Mouse (Mus musculus) stomach, embryonic 15.5 days (tissue): ENCODE results near the gene Col16a1. TPM values are rescaled to one million over a fixed set of nuclear protein-coding genes. Genes with fewer than 3 reads are reported as not detected.

Experiments
- ATAC-seq: fragments of 200-750 bp; cut with Nextera tagmentation; 2 replicates; pipeline ENCODE4 v1.8.0; 2017; ENCODE audit warnings: low read depth, moderate number of reproducible peaks, moderate TSS enrichment; ENCODE audit not compliant: insufficient read depth, low FRiP score
- H3K27ac ChIP-seq: fragments of 300-500 bp; sonication (generic); 2 replicates; pipeline ENCODE4 v1.5.1; 2015; ENCODE audit warnings: mild to moderate bottlenecking, inconsistent platforms
- H3K27me3 ChIP-seq: fragments of 300-500 bp; sonication (generic); replicated peaks from 2 replicates; pipeline ENCODE4 v1.6.1; 2015; ENCODE audit warnings: inconsistent platforms
- H3K36me3 ChIP-seq: fragments of 300-500 bp; sonication (generic); 2 replicates; pipeline ENCODE4 v1.6.1; 2015; ENCODE audit warnings: inconsistent platforms
- H3K4me1 ChIP-seq: fragments of 300-500 bp; sonication (generic); 2 replicates; pipeline ENCODE4 v1.6.1; 2015; ENCODE audit warnings: inconsistent platforms
- H3K4me2 ChIP-seq: fragments of 300-500 bp; sonication (generic); 2 replicates; pipeline ENCODE4 v1.6.1; 2015; ENCODE audit warnings: mild to moderate bottlenecking, inconsistent platforms
- H3K4me3 ChIP-seq: fragments of 300-500 bp; sonication (generic); replicated peaks from 2 replicates; pipeline ENCODE4 v1.5.1; 2015; ENCODE audit warnings: inconsistent platforms
- H3K9ac ChIP-seq: fragments of 300-500 bp; sonication (generic); 2 replicates; pipeline ENCODE4 v1.6.1; 2015; ENCODE audit warnings: inconsistent platforms
- H3K9me3 ChIP-seq: fragments of 300-500 bp; sonication (generic); 2 replicates; pipeline ENCODE4 v1.6.1; 2016; ENCODE audit warnings: inconsistent platforms
- WGBS: fragments of 180-500 bp; shearing (Covaris S2); methylation state at CpG from one replicate; pipeline ENCODE4 v1.1.7; 2015; 5-methylcytosine and 5-hydroxymethylcytosine counted together
- polyA plus RNA-seq: library from polyadenylated mRNA; unstranded; fragments of >200 nt; fragmentation: Nextera tagmentation; extraction: Ambion mirVana; gene quantifications from 2 replicates; pipeline ENCODE4 v1.2.1, GENCODE M21; 2015

Gene Col16a1
- polyA plus RNA-seq, 1 experiment from 2014 or later = 91.5 TPM

DNA sequence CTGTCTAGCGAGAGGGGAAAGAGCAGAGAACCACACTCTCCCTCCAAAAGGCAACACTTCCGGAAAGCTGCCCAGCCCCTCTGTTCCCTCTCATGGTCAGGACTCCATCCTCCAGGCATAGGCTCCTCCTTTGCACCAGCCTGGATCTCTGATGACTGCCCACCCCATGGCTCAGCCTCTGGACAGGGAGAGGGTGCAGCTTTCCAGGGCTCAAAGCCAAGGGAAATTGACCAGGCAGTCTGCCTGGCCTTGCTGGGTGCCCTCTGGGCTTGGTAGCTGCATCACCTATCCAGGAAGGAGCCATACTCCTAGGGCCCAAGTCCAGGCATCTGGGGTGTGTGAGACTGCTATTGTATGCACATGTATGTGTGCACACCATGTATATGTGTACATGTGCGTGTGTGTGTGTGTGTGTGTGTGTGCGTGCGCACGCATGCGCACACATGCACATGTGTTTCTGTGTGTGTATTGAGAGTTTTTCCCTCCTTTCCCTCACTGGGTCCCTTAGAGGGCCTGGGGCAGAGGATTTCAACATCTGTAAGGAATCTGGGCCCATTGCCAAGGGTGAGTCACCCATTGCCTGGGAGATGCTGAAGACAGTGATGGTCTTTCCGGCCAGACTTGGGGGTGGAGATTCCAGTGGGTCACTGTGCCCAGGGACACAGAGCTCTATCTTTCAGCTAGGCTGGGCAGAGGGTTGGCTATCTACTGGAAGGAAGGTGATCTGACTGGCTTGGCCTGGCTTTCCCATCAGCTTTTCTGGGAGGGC, 2.6 kb downstream of the Col16a1 start:
- Histone ChIP-seq H3K4me3 (0 out of 2 replicates have a peak overlapping the region, but pooled peaks have one; percentile 50), H3K27ac (peak overlapping the region; percentile 70), H3K4me1 (peaks cover 40% of the 10 kb centered on the region), H3K4me2 (peak overlapping the region; percentile 83), H3K36me3 (peaks cover 4% of the 10 kb centered on the region; the same call in 1 of the 2 replicates), H3K27me3 (no peaks in the 10 kb centered on the region), H3K9ac (no peak overlapping the region), H3K9me3 (no peaks in the 10 kb centered on the region)
- ATAC-seq = no peak
- WGBS = 56% methylated on average over 8 of the region's 8 CpGs

DNA sequence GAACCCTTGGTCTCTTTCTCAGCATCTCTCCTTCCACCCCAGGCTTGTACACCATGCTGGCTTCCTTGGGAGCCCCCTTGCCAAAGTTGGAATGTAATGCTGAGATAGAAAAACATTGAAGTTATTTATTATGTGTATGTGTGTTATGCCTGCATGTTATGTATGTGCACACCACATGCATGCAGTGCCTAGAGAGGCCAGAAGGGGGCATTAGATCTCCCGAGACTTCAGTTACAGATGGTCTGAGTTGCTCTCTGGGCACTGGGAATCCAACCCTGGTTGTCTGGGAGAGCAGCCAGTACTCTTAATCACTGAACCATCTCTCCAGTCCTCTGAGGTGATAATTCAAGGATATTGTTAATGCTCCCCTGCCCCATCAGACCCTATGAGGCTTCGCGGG, 4.6 kb downstream of the Col16a1 start:
- no peak overlapping the region for H3K4me2 ChIP-seq
- no peaks in the 10 kb centered on the region for H3K27me3 ChIP-seq
- no peak overlapping the region for H3K9ac ChIP-seq
- H3K36me3 ChIP-seq = peaks cover 4% of the 10 kb centered on the region; the same call in 1 of the 2 replicates
- no peak for ATAC-seq
- WGBS = 95% methylated on average over 3 of the region's 3 CpGs
- H3K27ac ChIP-seq = no peak overlapping the region
- H3K4me1 ChIP-seq = peaks cover 27% of the 10 kb centered on the region
- no peak overlapping the region for H3K4me3 ChIP-seq
- no peaks in the 10 kb centered on the region for H3K9me3 ChIP-seq

DNA sequence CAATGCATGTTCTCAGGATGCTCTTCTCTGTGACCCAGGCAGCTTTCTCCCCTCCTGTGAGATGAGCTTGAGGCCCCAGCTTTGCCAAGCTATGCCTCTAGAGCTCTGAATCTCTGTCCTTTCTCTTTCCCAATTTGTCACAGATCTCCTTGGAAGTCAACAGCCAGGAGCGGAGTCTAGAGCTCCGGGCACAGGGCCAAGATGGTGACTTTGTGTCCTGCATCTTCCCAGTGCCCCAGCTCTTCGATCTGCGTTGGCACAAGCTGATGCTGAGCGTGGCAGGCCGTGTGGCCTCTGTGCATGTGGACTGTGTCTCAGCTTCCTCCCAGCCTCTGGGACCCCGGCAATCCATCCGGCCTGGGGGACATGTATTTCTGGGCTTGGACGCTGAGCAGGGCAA, 5.5 kb downstream of the Col16a1 start:
- 88% methylated on average over 9 of the region's 9 CpGs for WGBS
- H3K4me2 ChIP-seq = no peak overlapping the region
- ATAC-seq = no peak
- no peak overlapping the region for H3K4me3 ChIP-seq
- no peaks in the 10 kb centered on the region for H3K27me3 ChIP-seq
- no peaks in the 10 kb centered on the region for H3K9me3 ChIP-seq
- peaks cover 4% of the 10 kb centered on the region; the same call in 1 of the 2 replicates for H3K36me3 ChIP-seq
- no peak overlapping the region for H3K27ac ChIP-seq
- peaks cover 19% of the 10 kb centered on the region for H3K4me1 ChIP-seq
- H3K9ac ChIP-seq = no peak overlapping the region

DNA sequence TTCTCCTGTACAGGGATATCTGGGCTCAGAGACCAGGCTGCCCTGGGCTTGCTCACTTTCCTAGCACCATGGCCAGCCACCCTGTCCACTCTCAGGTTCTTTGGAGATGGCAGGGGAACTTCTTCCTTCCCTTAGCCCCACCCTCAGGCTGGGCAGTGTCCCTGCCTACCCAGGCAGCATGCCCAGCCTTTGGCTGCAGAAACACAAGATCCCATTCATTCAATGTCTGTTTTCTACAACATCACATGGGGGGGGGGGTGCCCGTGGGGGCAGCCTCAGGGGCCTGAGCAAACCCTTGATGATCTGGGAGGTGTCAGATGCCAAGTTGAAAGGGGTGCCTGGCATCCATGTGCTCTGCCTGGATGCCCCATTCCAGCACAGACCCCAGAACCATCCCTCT, 7.1 kb downstream of the Col16a1 start:
- Histone ChIP-seq H3K9ac (no peak overlapping the region), H3K9me3 (no peaks in the 10 kb centered on the region), H3K27ac (no peak overlapping the region), H3K4me1 (peaks cover 8% of the 10 kb centered on the region), H3K4me3 (no peak overlapping the region), H3K27me3 (no peaks in the 10 kb centered on the region), H3K36me3 (peaks cover 4% of the 10 kb centered on the region; the same call in 1 of the 2 replicates), H3K4me2 (no peak overlapping the region)
- ATAC-seq = no peak
- 64% methylated on average over 1 of the region's 1 CpGs for WGBS

DNA sequence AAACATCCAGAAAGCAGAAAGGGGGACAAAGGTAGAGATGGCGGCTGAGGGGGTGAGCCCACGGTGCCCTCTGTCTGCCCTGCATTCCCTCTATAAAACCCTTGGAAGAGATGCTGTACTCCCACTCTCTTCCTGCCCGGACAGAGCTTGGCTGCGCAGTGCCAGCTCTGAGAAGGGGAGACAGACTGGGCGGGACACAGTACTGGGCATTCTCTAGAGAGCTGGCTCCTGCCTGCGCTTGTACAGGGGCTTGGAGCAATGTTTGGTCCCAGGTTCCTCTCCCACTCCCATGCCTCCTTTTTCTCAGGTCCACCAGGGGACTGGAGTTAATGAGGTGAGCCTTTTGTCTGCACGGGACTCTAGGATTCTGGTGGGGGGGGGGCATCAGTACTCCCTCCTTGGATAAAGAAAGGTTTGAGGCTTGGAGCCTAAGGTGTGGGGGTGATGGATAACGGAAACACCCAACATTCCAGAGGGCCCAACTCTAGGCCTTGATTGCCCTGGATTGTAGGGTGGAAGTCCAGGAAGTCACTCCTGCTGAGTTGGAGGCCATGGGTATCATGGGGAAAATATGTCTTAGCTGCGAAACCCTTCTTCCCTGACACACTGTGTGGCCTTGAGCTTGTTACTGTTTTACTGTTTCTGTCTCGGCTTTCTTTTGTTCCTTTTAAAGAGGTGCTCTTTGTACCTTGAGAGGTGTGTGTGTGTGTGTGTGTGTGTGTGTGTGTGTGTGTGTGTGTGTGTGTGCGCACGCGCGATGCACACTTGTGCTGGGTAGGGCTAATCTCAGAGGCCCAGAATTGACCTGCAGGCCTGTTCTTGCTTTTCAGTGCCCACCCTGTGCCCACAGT, 7.7 kb downstream of the Col16a1 start:
- Histone ChIP-seq H3K36me3 (peaks cover 4% of the 10 kb centered on the region; the same call in 1 of the 2 replicates), H3K27ac (no peak overlapping the region; the same call in 1 of the 2 replicates), H3K9me3 (no peaks in the 10 kb centered on the region), H3K9ac (no peak overlapping the region), H3K27me3 (no peaks in the 10 kb centered on the region), H3K4me1 (peaks cover 2% of the 10 kb centered on the region), H3K4me2 (no peak overlapping the region), H3K4me3 (no peak overlapping the region)
- WGBS = 73% methylated on average over 14 of the region's 14 CpGs
- no peak for ATAC-seq

DNA sequence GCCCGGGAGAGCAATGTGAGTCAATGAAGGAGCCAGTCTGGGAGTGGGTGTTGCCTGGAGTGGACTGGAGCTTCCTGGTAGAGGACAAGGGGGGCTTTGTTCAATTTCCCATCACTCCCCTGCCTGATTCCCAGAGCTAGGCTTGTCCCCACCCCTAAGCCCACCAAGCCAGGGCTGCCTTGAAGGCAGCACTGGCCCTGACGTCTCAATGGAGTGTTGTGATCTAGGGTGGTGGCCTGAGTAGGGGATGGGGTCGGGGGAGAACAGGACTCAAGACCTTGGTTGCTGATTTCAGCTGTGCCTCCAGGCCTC, 8.3 kb downstream of the Col16a1 start:
- 57% methylated on average over 3 of the region's 3 CpGs for WGBS
- Histone ChIP-seq H3K27ac (no peak overlapping the region; the same call in 1 of the 2 replicates), H3K9ac (no peak overlapping the region), H3K36me3 (peaks cover 8% of the 10 kb centered on the region; the same call in 1 of the 2 replicates), H3K4me2 (no peak overlapping the region), H3K4me1 (no peaks in the 10 kb centered on the region), H3K9me3 (no peaks in the 10 kb centered on the region), H3K4me3 (no peak overlapping the region), H3K27me3 (no peaks in the 10 kb centered on the region)
- ATAC-seq = no peak

DNA sequence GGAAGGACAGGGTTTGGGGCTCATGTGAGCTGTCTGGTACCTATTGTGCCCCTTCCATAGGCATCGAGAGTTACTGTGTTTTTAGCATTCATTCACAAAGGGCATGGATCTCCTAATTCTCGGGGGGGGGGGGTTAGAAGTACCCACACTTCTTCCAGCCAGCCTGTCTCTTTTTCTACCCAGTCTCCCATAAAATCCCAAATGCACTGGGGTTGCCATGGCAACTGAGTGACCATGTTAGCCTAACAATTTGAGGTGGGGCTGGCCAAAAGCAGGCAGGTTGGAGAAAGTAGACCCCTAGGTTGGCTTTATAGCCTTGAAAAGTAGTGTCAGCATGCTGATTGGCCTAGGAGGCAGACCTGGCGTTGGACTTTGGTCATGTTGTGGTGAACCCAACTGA, 8.8 kb downstream of the Col16a1 start:
- ATAC-seq = no peak

DNA sequence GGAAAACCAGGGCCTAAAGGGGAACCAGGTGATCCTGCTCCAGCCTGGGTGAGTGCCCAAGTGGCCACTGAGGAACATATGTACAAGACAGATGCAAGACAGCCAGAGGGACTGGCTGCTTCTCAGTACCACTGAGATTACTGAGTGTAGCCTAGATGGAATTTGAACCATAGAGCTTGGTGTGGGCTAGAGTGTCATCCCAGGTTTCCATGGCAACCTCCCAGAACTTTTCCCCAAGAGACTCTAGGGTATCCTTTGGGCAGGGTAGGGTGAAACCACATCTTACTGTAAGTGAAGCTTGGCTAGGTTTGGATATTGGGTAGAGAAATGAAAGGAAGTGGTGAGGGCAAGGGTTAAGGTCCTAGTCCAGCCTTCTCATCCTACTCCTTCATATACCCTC, 13.3 kb downstream of the Col16a1 start:
- ATAC-seq = no peak

More for the DNA sequence above, 8.8 kb downstream of the Col16a1 start:
- H3K27me3 ChIP-seq = no peaks in the 10 kb centered on the region
- H3K4me1 ChIP-seq = no peaks in the 10 kb centered on the region
- H3K27ac ChIP-seq = no peak overlapping the region
- no peaks in the 10 kb centered on the region for H3K9me3 ChIP-seq
- no peak overlapping the region for H3K4me2 ChIP-seq
- no peak overlapping the region for H3K9ac ChIP-seq
- peaks cover 8% of the 10 kb centered on the region; the same call in 1 of the 2 replicates for H3K36me3 ChIP-seq
- 66% methylated on average over 3 of the region's 3 CpGs for WGBS
- H3K4me3 ChIP-seq = no peak overlapping the region

DNA sequence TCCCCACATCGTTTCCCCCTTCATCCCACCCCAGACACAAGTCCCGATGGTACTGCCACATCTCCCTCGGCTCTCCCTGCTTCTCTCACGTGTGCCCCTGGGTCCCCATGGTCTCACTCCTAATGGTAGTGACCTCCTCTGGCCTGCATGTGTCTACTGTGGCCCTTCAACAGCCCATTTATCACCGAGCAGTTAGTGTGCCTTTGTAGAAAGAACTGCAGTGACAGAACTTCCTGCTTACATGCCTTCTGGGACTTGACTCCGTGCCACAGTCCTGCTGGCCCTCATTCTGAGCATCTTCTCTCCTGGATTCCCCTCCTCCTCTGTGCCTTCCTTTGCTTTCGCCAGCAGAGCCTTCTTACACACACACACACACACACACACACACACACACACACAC, 15.6 kb downstream of the Col16a1 start:
- no peaks in the 10 kb centered on the region for H3K27me3 ChIP-seq
- H3K4me2 ChIP-seq = no peak overlapping the region
- H3K36me3 ChIP-seq = 0 out of 2 replicates have a peak, but pooled peaks cover 4% of the 10 kb centered on the region
- ATAC-seq = no peak
- no peaks in the 10 kb centered on the region for H3K9me3 ChIP-seq
- H3K4me3 ChIP-seq = no peak overlapping the region
- WGBS = 55% methylated on average over 7 of the region's 7 CpGs
- no peak overlapping the region for H3K9ac ChIP-seq
- H3K27ac ChIP-seq = no peak overlapping the region
- no peaks in the 10 kb centered on the region for H3K4me1 ChIP-seq

More for the DNA sequence above, 13.3 kb downstream of the Col16a1 start:
- 0 out of 2 replicates have a peak, but pooled peaks cover 4% of the 10 kb centered on the region for H3K36me3 ChIP-seq
- H3K4me3 ChIP-seq = no peak overlapping the region
- no peaks in the 10 kb centered on the region for H3K9me3 ChIP-seq
- no peaks in the 10 kb centered on the region for H3K27me3 ChIP-seq
- H3K4me2 ChIP-seq = no peak overlapping the region
- no peak overlapping the region for H3K27ac ChIP-seq
- H3K9ac ChIP-seq = no peak overlapping the region
- H3K4me1 ChIP-seq = no peaks in the 10 kb centered on the region

DNA sequence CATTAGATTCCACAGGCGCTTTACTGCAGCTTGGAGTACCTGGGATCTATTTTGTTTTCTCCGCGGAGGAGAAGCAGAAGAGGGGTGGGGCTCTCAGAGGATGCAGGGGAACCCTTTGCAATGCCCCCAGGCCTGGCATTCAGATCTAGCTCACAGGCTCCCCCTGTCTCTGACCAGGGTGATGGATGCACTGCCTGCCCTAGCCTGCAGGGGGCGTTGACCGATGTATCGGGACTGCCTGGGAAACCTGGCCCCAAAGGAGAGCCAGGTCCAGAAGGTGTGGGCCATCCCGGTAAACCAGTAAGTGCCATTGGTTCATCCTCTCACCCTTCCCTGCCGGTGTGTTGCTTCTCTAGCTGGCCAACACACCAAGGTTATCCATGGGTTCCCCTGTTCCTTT, 19.2 kb downstream of the Col16a1 start:
- ATAC-seq = no peak
- WGBS = 20% methylated on average over 8 of the region's 8 CpGs

DNA sequence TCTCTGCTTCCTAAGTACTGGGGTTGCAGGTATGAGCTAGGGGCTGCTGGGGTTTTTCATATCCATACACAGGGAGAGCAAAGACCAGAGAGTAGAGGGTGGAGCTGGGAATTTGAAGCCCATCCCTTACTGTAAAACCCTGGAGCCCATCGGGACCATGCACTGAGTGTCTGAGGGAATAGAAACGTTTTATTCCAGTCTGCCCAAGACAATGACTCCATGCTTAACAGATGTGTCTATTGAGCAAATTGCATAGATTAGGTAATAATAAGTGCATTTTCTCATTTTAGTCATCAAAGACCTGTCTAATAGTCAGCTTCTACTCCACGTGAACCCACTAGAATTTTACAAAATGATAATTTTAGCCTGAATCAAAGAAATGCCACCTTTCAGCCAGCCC, 22.9 kb downstream of the Col16a1 start:
- Histone ChIP-seq H3K27me3 (no peaks in the 10 kb centered on the region), H3K4me1 (no peaks in the 10 kb centered on the region), H3K27ac (no peak overlapping the region), H3K36me3 (0 out of 2 replicates have a peak, but pooled peaks cover 16% of the 10 kb centered on the region), H3K9ac (no peak overlapping the region), H3K9me3 (no peaks in the 10 kb centered on the region), H3K4me3 (no peak overlapping the region), H3K4me2 (no peak overlapping the region)
- 61% methylated on average over 3 of the region's 3 CpGs for WGBS
- no peak for ATAC-seq

More for the DNA sequence above, 19.2 kb downstream of the Col16a1 start:
- Histone ChIP-seq H3K36me3 (0 out of 2 replicates have a peak, but pooled peaks cover 3% of the 10 kb centered on the region), H3K9me3 (no peaks in the 10 kb centered on the region), H3K9ac (no peak overlapping the region), H3K4me3 (no peak overlapping the region), H3K27ac (no peak overlapping the region), H3K27me3 (no peaks in the 10 kb centered on the region), H3K4me1 (no peaks in the 10 kb centered on the region), H3K4me2 (no peak overlapping the region)

DNA sequence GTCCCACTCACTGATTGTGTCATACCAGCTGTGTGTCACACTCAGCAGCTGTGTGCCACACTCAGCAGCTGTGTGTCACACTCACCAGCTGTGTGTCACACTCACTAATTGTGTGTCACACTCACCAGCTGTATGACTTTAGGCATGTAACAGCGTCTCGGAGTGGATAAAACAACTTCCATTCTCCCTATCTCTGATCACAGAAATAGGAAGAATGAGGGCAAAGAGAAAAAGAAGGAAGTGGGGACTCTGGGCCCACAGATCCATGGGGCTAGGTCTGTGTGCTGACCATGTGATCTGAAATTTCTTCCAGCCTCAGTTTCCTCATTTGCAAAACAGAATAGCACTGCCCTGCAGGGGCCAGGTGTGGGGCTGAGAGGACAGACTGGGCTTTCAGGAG, 24.1 kb downstream of the Col16a1 start:
- Histone ChIP-seq H3K9ac (no peak overlapping the region), H3K4me2 (no peak overlapping the region), H3K9me3 (no peaks in the 10 kb centered on the region), H3K36me3 (0 out of 2 replicates have a peak, but pooled peaks cover 16% of the 10 kb centered on the region), H3K4me1 (no peaks in the 10 kb centered on the region), H3K27ac (no peak overlapping the region), H3K4me3 (no peak overlapping the region), H3K27me3 (no peaks in the 10 kb centered on the region)
- no peak for ATAC-seq
- WGBS = 92% methylated on average over 2 of the region's 2 CpGs
